Comparison of ENCODE assay signal across 11 mouse cellular contexts in genomic region chr13:21253040-21253439, GRCm38 (mm10). TPM values are rescaled to one million over a fixed set of nuclear protein-coding genes. Genes with fewer than 3 reads are reported as not detected.
DNase-seq lines count a peak whose midpoint lies in the region; ATAC-seq and TF ChIP-seq lines count a peak whose summit lies in the region.
"Had no signal": no experiment of that assay in that cellular context is flagged by ENCODE, and none has a peak within 500 bp of the region (broad histone marks: within the 10 kb centered on the region; RNA-seq: fewer than 3 reads in every experiment).

No protein-coding gene starts in this region.

- H3K79me2 ChIP-seq in CH12.LX (replicated peaks; ENCODE audit: control insufficient read depth, extremely low read depth, insufficient read depth, poor library complexity, severe bottlenecking), result no peaks in the 10 kb centered on the region

- peaks cover 15% of the 10 kb centered on the region for H3K4me1 ChIP-seq in erythroblast, embryonic 14.5 days (ENCODE audit: control insufficient read depth)
- H3K4me1 ChIP-seq in CH12.LX (ENCODE audit: control insufficient read depth in 1 of 2, insufficient read depth in 2 of 2), result peaks cover 6 to 14% of the 10 kb centered on the region in 2 experiments
- H3K4me1 ChIP-seq in hindbrain, embryonic 10.5 days (replicated peaks), result peaks cover 6% of the 10 kb centered on the region; the same call in 1 of the 2 replicates
- peaks cover 2% of the 10 kb centered on the region; the same call in 1 of the 2 replicates for H3K4me1 ChIP-seq in midbrain, embryonic 11.5 days (ENCODE audit: control insufficient read depth, insufficient read depth, low read length)

- no peak overlapping the region for H3K9ac ChIP-seq in CH12.LX (ENCODE audit: insufficient read depth, low read depth)
- no peak overlapping the region for H3K9ac ChIP-seq in midbrain, embryonic 11.5 days (ENCODE audit: low read length)

- in situ Hi-C loops in CH12.LX (cut with MboI; ENCODE audit: low pct_ligation_motif_present, low pct_unique_long_range_greater_than_20kb, low sequenced_read_pairs), result no loop called here

- H3K36me3 ChIP-seq in erythroblast, embryonic 14.5 days (ENCODE audit: control insufficient read depth), result no peaks in the 10 kb centered on the region
- no peaks in the 10 kb centered on the region for H3K36me3 ChIP-seq in CH12.LX (replicated peaks in 1 of 2; ENCODE audit: control insufficient read depth in 1 of 2, insufficient read depth in 1 of 2, low read length in 1 of 2)
- H3K36me3 ChIP-seq in hindbrain, embryonic 10.5 days, result no peaks in the 10 kb centered on the region
- no peaks in the 10 kb centered on the region for H3K36me3 ChIP-seq in midbrain, embryonic 11.5 days (ENCODE audit: control insufficient read depth, insufficient read depth, low read length)

- H3K4me2 ChIP-seq in CH12.LX (ENCODE audit: insufficient read depth, low read depth, poor library complexity, severe bottlenecking), result peak overlapping the region; percentile 97
- H3K4me2 ChIP-seq in midbrain, embryonic 11.5 days, result peak overlapping the region; percentile 68

- 19% methylated on average over 5 of the region's 5 CpGs for WGBS in hindbrain, embryonic 10.5 days
- WGBS in midbrain, embryonic 11.5 days, result 20% methylated on average over 5 of the region's 5 CpGs

- H3K4me3 ChIP-seq in erythroblast, embryonic 14.5 days (replicated peaks), result peak overlapping the region; percentile 62
- no peak overlapping the region for H3K4me3 ChIP-seq in CH12.LX (replicated peaks in 1 of 3; ENCODE audit: low read depth in 2 of 3, low read length in 2 of 3, poor library complexity in 1 of 3)
- peak overlapping the region; percentile 65 for H3K4me3 ChIP-seq in hindbrain, embryonic 10.5 days
- peak overlapping the region; percentile 50 for H3K4me3 ChIP-seq in midbrain, embryonic 11.5 days (ENCODE audit: low read depth, low read length)

- TF ChIP-seq POLR2A in CH12.LX (IDR thresholded peaks at IDR 0.05; ENCODE audit: low read depth, low read length), result no peak

- dilution Hi-C loops in CH12.LX (cut with MboI; ENCODE audit: extremely low pct_ligation_motif_present, extremely low pct_unique_long_range_greater_than_20kb, low sequenced_read_pairs), result no loop called here

- no peak for DNase-seq in CH12.LX (ENCODE audit: extremely low read depth)
- no peak for DNase-seq in hindbrain, embryonic 10.5 days (ENCODE audit: low spot score)
- peak; percentile 87 for DNase-seq in midbrain, embryonic 11.5 days (ENCODE audit: low spot score, missing footprints)
- DNase-seq in adrenal gland, postnatal 10 days, result no peak
- DNase-seq in right cerebral cortex, adult 18-20 months, result no peak
- DNase-seq: gastrocnemius, postnatal 10 days; layer of hippocampus, postnatal 36 days had no signal

- no peaks in the 10 kb centered on the region for H3K9me3 ChIP-seq in erythroblast, embryonic 14.5 days (ENCODE audit: control insufficient read depth, low read length)
- no peaks in the 10 kb centered on the region for H3K9me3 ChIP-seq in CH12.LX (replicated peaks; ENCODE audit: low read length)
- no peaks in the 10 kb centered on the region for H3K9me3 ChIP-seq in hindbrain, embryonic 10.5 days
- H3K9me3 ChIP-seq in midbrain, embryonic 11.5 days (ENCODE audit: control insufficient read depth, low read length), result no peaks in the 10 kb centered on the region

- peaks cover 30% of the 10 kb centered on the region for H3K27me3 ChIP-seq in erythroblast, embryonic 14.5 days (ENCODE audit: control insufficient read depth)
- peaks cover 53% of the 10 kb centered on the region for H3K27me3 ChIP-seq in CH12.LX (replicated peaks)
- H3K27me3 ChIP-seq in hindbrain, embryonic 10.5 days (ENCODE audit: insufficient read depth, poor library complexity, severe bottlenecking), result peaks cover 28% of the 10 kb centered on the region
- no peaks in the 10 kb centered on the region; the same call in 1 of the 2 replicates for H3K27me3 ChIP-seq in midbrain, embryonic 11.5 days (ENCODE audit: control insufficient read depth, insufficient read depth, low read length)

- no peak overlapping the region for H3K27ac ChIP-seq in CH12.LX (ENCODE audit: insufficient read depth, low read depth)
- H3K27ac ChIP-seq in hindbrain, embryonic 10.5 days, result 0 out of 2 replicates have a peak overlapping the region, but pooled peaks have one; percentile 78
- H3K27ac ChIP-seq in midbrain, embryonic 11.5 days (ENCODE audit: low read depth, low read length), result no peak overlapping the region

- no peak for TF ChIP-seq CTCF in CH12.LX (conservative IDR thresholded peaks at IDR 0.05 in 1 of 2, IDR thresholded peaks at IDR 0.05 in 1 of 2; ENCODE audit: low read depth in 2 of 2, low read length in 2 of 2)

- no peak for TF ChIP-seq RAD21 in CH12.LX (IDR thresholded peaks at IDR 0.05; ENCODE audit: low read depth, low read length)

- TF ChIP-seq EP300 in CH12.LX (IDR thresholded peaks at IDR 0.05; ENCODE audit: low read length), result no peak

- ATAC-seq in erythroblast, adult 5-6 weeks (replicated peaks; ENCODE audit: low FRiP score, poor library complexity, severe bottlenecking), result no peak
- ATAC-seq in midbrain, embryonic 11.5 days (ENCODE audit: low FRiP score), result no peak
- no peak for ATAC-seq in CD4-positive, CD25-positive, alpha-beta regulatory T cell, adult 4 months

TF ChIP-seq in CH12.LX, 34 proteins besides CTCF, POLR2A, EP300 and RAD21:
- TF ChIP-seq ELF1 (IDR thresholded peaks at IDR 0.05; ENCODE audit: low read depth, low read length) (no peak), KAT2A (IDR thresholded peaks at IDR 0.05; ENCODE audit: insufficient replicate concordance, low read length) (no peak), MAX (IDR thresholded peaks at IDR 0.05; ENCODE audit: low read length) (no peak), TBP (conservative IDR thresholded peaks at IDR 0.05; ENCODE audit: low read depth, low read length) (no peak), USF2 (conservative IDR thresholded peaks at IDR 0.05; ENCODE audit: low read depth, low read length) (no peak), USF1 (IDR thresholded peaks at IDR 0.05; ENCODE audit: low read depth, low read length) (no peak), BHLHE40 (IDR thresholded peaks at IDR 0.05; ENCODE audit: low read depth, low read length) (no peak), TCF12 (IDR thresholded peaks at IDR 0.05; ENCODE audit: low read depth, low read length) (no peak), MXI1 (IDR thresholded peaks at IDR 0.05; ENCODE audit: low read depth, low read length) (no peak), IRF4 (IDR thresholded peaks at IDR 0.05; ENCODE audit: low read depth, low read length) (no peak), JUN (IDR thresholded peaks at IDR 0.05; ENCODE audit: insufficient read depth, low read depth, low read length) (no peak), ZNF384 (IDR thresholded peaks at IDR 0.05; ENCODE audit: low read depth, low read length) (no peak), POLR2AphosphoS2 (IDR thresholded peaks at IDR 0.05; ENCODE audit: low read depth, low read length) (no peak), HCFC1 (IDR thresholded peaks at IDR 0.05; ENCODE audit: low read depth, low read length) (no peak)

RNA-seq across cellular contexts. Expression of gene Gpx5, which starts 39.5 kb away (rescaled TPM):
- not detected in 2 replicates for polyA plus RNA-seq in erythroblast, embryonic 14.5 days (2012)
- not detected in 2 replicates for total RNA-seq in erythroblast, adult 5-6 weeks (2015; ENCODE audit: low replicate concordance)
- not detected in 2 replicates for total RNA-seq in erythroblast, adult 5-6 weeks (2017; ENCODE audit: low replicate concordance)
- total RNA-seq in CH12.LX (2012; rRNA removed) (not detected in 2 replicates), CH12.LX (2014; rRNA removed) (not detected in 2 replicates)
- not detected in 2 replicates for polyA plus RNA-seq in CH12.LX (2012; ENCODE audit: insufficient read length, low read depth)
- polyA plus RNA-seq in hindbrain, embryonic 10.5 days (2016; fragmentation: Nextera tagmentation; extraction: Ambion mirVana), result not detected in 2 replicates
- not detected in 2 replicates for polyA plus RNA-seq in midbrain, embryonic 11.5 days (2014; fragmentation: Nextera tagmentation; extraction: Ambion mirVana)
- not detected for total RNA-seq in adrenal gland, postnatal 10 days (2021)
- not detected for polyA plus RNA-seq in CD4-positive, CD25-positive, alpha-beta regulatory T cell, adult 4 months (2017; shearing (Covaris generic))
- total RNA-seq: adrenal gland, adult 18-20 months; gastrocnemius, postnatal 10 days; layer of hippocampus, postnatal 36 days had no signal

RNA-seq across cellular contexts. Expression of gene Gpx6, which starts 58.9 kb away (rescaled TPM):
- not detected in 2 replicates for polyA plus RNA-seq in erythroblast, embryonic 14.5 days (2012)
- not detected in 2 replicates for total RNA-seq in erythroblast, adult 5-6 weeks (2015; ENCODE audit: low replicate concordance)
- total RNA-seq in erythroblast, adult 5-6 weeks (2017; ENCODE audit: low replicate concordance), result not detected in 2 replicates
- total RNA-seq in CH12.LX (2012; rRNA removed) (0.29 TPM in 1 of 2 replicates, not detected in the other), CH12.LX (2014; rRNA removed) (1.3 and 1.4 TPM in 2 replicates)
- 1.2 and 2.2 TPM in 2 replicates for polyA plus RNA-seq in CH12.LX (2012; ENCODE audit: insufficient read length, low read depth)
- polyA plus RNA-seq in hindbrain, embryonic 10.5 days (2016; fragmentation: Nextera tagmentation; extraction: Ambion mirVana), result 0.12 TPM in 1 of 2 replicates, not detected in the other
- polyA plus RNA-seq in midbrain, embryonic 11.5 days (2014; fragmentation: Nextera tagmentation; extraction: Ambion mirVana), result not detected in 2 replicates
- under 1 TPM in 1 of 2 experiments, not detected in 1; 0.27 TPM for total RNA-seq in adrenal gland, postnatal 10 days (2021)
- not detected for polyA plus RNA-seq in CD4-positive, CD25-positive, alpha-beta regulatory T cell, adult 4 months (2017; shearing (Covaris generic))
- total RNA-seq: adrenal gland, adult 18-20 months; gastrocnemius, postnatal 10 days; layer of hippocampus, postnatal 36 days had no signal

Comparison
In these comparisons a context has a peak if more than half of its experiments do, and no peak if none do; other contexts are left out.
1. H3K4me3 ChIP-seq: peak in erythroblast, embryonic 14.5 days (single experiment), hindbrain, embryonic 10.5 days (single experiment) and midbrain, embryonic 11.5 days (single experiment); none in CH12.LX (0 of 3).